Mouse (Mus musculus) megakaryocyte, embryonic 14.5 days (primary cell): ENCODE measurements around the gene Sufu. TPM values are rescaled to one million over a fixed set of nuclear protein-coding genes. Genes with fewer than 3 reads are reported as not detected.

Experiments
- H3K27me3 ChIP-seq: replicated peaks from 2 replicates; pipeline ENCODE3; 2012; ENCODE audit warnings: inconsistent platforms
- H3K36me3 ChIP-seq: replicated peaks from 2 replicates; pipeline ENCODE3; 2012; ENCODE audit warnings: low read length, inconsistent platforms, mixed read lengths
- H3K4me1 ChIP-seq: 2 replicates; pipeline ENCODE4 v1.6.1; 2012; ENCODE audit warnings: inconsistent platforms
- H3K4me3 ChIP-seq: replicated peaks from 2 replicates; pipeline ENCODE3; 2012; ENCODE audit warnings: moderate library complexity, mild to moderate bottlenecking, inconsistent platforms
- H3K9me3 ChIP-seq: 2 replicates; pipeline ENCODE4 v1.6.1; 2012; ENCODE audit warnings: inconsistent platforms
- FLI1 ChIP-seq: IDR thresholded peaks from 2 replicates; pipeline ENCODE4 v1.6.1; 2012; ENCODE audit warnings: low read length, inconsistent platforms, mixed read lengths
- GATA1 ChIP-seq: IDR thresholded peaks from 3 replicates; pipeline ENCODE4 v1.6.1; 2012; ENCODE audit warnings: mixed read lengths, low read length, inconsistent platforms, borderline replicate concordance
- polyA plus RNA-seq: library from polyadenylated mRNA; stranded (reverse); fragments of >175 nt; gene quantifications from 2 replicates; pipeline ENCODE4 v1.2.3, GENCODE M21; 2012; ENCODE audit warnings: low replicate concordance; ENCODE audit not compliant: insufficient read depth

The Sufu gene
- polyA plus RNA-seq, 1 experiment, result 8.7 TPM

- Histone ChIP-seq H3K36me3 (peaks cover 14% of the 10 kb centered on the region), H3K27me3 (no peaks in the 10 kb centered on the region), H3K4me1 (peaks cover 74% of the 10 kb centered on the region), H3K4me3 (no peak overlapping the region), H3K9me3 (no peaks in the 10 kb centered on the region)
- no peak for TF ChIP-seq GATA1
- no peak for TF ChIP-seq FLI1
Measured at GRCm38 (mm10) chr19:46533066-46533465, 136.4 kb downstream of the Sufu start.

- peaks cover 16% of the 10 kb centered on the region for H3K36me3 ChIP-seq
- H3K9me3 ChIP-seq, result no peaks in the 10 kb centered on the region
- H3K4me1 ChIP-seq, result peaks cover 74% of the 10 kb centered on the region
- no peaks in the 10 kb centered on the region for H3K27me3 ChIP-seq
- no peak overlapping the region for H3K4me3 ChIP-seq
- no peak for TF ChIP-seq FLI1
- no peak for TF ChIP-seq GATA1
Measured at GRCm38 (mm10) chr19:46533525-46533924, 136.8 kb downstream of the Sufu start.

- Histone ChIP-seq H3K36me3 (peaks cover 20% of the 10 kb centered on the region), H3K4me1 (peaks cover 63% of the 10 kb centered on the region), H3K4me3 (no peak overlapping the region), H3K9me3 (no peaks in the 10 kb centered on the region), H3K27me3 (no peaks in the 10 kb centered on the region)
- TF ChIP-seq FLI1 (no peak), GATA1 (no peak)
Measured at GRCm38 (mm10) chr19:46534542-46535098, 137.9 kb downstream of the Sufu start.

- TF ChIP-seq FLI1, result no peak
- no peak for TF ChIP-seq GATA1
- Histone ChIP-seq H3K4me1 (peaks cover 35% of the 10 kb centered on the region), H3K36me3 (peaks cover 39% of the 10 kb centered on the region), H3K4me3 (no peak overlapping the region), H3K27me3 (no peaks in the 10 kb centered on the region), H3K9me3 (no peaks in the 10 kb centered on the region)
Measured at GRCm38 (mm10) chr19:46537357-46537756, 140.7 kb downstream of the Sufu start.

- Histone ChIP-seq H3K4me3 (peak overlapping the region; percentile 72), H3K4me1 (peaks cover 27% of the 10 kb centered on the region), H3K36me3 (peaks cover 47% of the 10 kb centered on the region), H3K27me3 (no peaks in the 10 kb centered on the region), H3K9me3 (no peaks in the 10 kb centered on the region)
- TF ChIP-seq GATA1 (no peak), FLI1 (no peak)
Measured at GRCm38 (mm10) chr19:46538213-46538612, 141.5 kb downstream of the Sufu start.

Other genes with a start within 250 kb of the Sufu start
- gene Pitx3, start 248.6 kb upstream of the Sufu start, polyA plus RNA-seq, result not detected in 2 replicates
- gene Gbf1, start 244.4 kb upstream of the Sufu start, polyA plus RNA-seq, result 457 and 459 TPM in 2 replicates
- 32.0 and 46.7 TPM in 2 replicates for gene Nfkb2, start 92.6 kb upstream of the Sufu start, polyA plus RNA-seq
- gene Psd, start 69.7 kb upstream of the Sufu start, polyA plus RNA-seq, result 0.19 TPM in 1 of 2 replicates, not detected in the other
- gene Fbxl15, start 68.7 kb upstream of the Sufu start, polyA plus RNA-seq, result 17.4 and 18.6 TPM in 2 replicates
- gene Cuedc2, start 58.2 kb upstream of the Sufu start, polyA plus RNA-seq, result 39.1 and 126 TPM in 2 replicates
- 8.8 and 9.9 TPM in 2 replicates for gene Mfsd13a, start 55.8 kb upstream of the Sufu start, polyA plus RNA-seq
- gene 2310034G01Rik, start 46.6 kb upstream of the Sufu start, polyA plus RNA-seq, result 0.32 TPM in 1 of 2 replicates, not detected in the other
- gene Actr1a, start 1.1 kb upstream of the Sufu start, polyA plus RNA-seq, result 35.2 and 96.8 TPM in 2 replicates
- gene Trim8, start 104.8 kb downstream of the Sufu start, polyA plus RNA-seq, result 207 and 435 TPM in 2 replicates
- 5.8 and 22.9 TPM in 2 replicates for gene Arl3, start 176.3 kb downstream of the Sufu start, polyA plus RNA-seq
- 0.38 TPM in 1 of 2 replicates, not detected in the other for gene Sfxn2, start 176.5 kb downstream of the Sufu start, polyA plus RNA-seq
- 43.5 and 51.0 TPM in 2 replicates for gene Wbp1l, start 202.2 kb downstream of the Sufu start, polyA plus RNA-seq